8 mouse cellular contexts compared by ENCODE assay signal in the genomic region with DNA sequence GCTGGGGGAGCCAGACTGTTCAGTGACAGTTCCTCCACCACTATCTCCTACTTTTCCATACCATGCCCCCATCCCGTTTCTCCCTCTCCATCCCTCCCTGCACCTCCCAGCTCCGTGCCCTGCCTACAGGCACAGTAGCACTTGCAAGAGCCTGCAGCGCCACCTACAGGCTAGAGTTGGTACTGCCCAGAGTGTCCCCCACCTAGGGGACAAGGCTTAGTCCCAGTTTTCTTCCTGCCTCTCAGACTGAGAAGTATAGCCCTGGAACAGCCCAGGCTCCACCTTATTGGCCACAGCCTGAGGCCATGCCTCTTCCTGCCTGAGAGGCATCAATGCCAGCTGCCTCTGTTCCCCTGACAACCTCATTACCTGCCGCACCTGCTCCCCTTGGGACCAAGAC.
DNase-seq lines count a peak whose midpoint lies in the region; ATAC-seq and TF ChIP-seq lines count a peak whose summit lies in the region.

No protein-coding gene starts in this region.

- WGBS in forebrain, embryonic 13.5 days, result 9% methylated on average over 4 of the region's 4 CpGs
- WGBS in hindbrain, embryonic 10.5 days, result 16% methylated on average over 4 of the region's 4 CpGs

- no peaks in the 10 kb centered on the region for H3K36me3 ChIP-seq in ES-Bruce4 (ENCODE audit: control insufficient read depth, insufficient read depth, low read length, poor library complexity, severe bottlenecking)
- H3K36me3 ChIP-seq in forebrain, embryonic 13.5 days (ENCODE audit: poor library complexity, severe bottlenecking), result no peaks in the 10 kb centered on the region
- H3K36me3 ChIP-seq in hindbrain, embryonic 10.5 days, result no peaks in the 10 kb centered on the region

- no peak overlapping the region for H3K4me2 ChIP-seq in forebrain, embryonic 13.5 days

- ATAC-seq in forebrain, embryonic 13.5 days, result peak; percentile 79

- no peak for TF ChIP-seq POLR2A in ES-Bruce4 (IDR thresholded peaks at IDR 0.05; ENCODE audit: insufficient read depth, low read length)

- TF ChIP-seq CTCF in ES-Bruce4 (IDR thresholded peaks at IDR 0.05; ENCODE audit: low read depth, low read length), result peak; percentile 95

- no peak overlapping the region for H3K9ac ChIP-seq in ES-Bruce4 (ENCODE audit: low read depth, poor library complexity, severe bottlenecking)
- H3K9ac ChIP-seq in forebrain, embryonic 13.5 days, result no peak overlapping the region

- no peaks in the 10 kb centered on the region for H3K9me3 ChIP-seq in ES-Bruce4 (replicated peaks; ENCODE audit: control insufficient read depth, insufficient read depth, low read length, poor library complexity, severe bottlenecking)
- no peaks in the 10 kb centered on the region for H3K9me3 ChIP-seq in forebrain, embryonic 13.5 days (replicated peaks)
- H3K9me3 ChIP-seq in hindbrain, embryonic 10.5 days, result no peaks in the 10 kb centered on the region

- H3K4me3 ChIP-seq in ES-Bruce4 (ENCODE audit: low read depth, low read length), result no peak overlapping the region
- no peak overlapping the region for H3K4me3 ChIP-seq in forebrain, embryonic 13.5 days
- 0 out of 2 replicates have a peak overlapping the region, but pooled peaks have one; percentile 1 for H3K4me3 ChIP-seq in hindbrain, embryonic 10.5 days

- H3K27me3 ChIP-seq in ES-Bruce4 (ENCODE audit: control insufficient read depth, insufficient read depth, low read length, poor library complexity, severe bottlenecking), result no peaks in the 10 kb centered on the region
- H3K27me3 ChIP-seq in forebrain, embryonic 13.5 days, result 0 out of 2 replicates have a peak, but pooled peaks cover 2% of the 10 kb centered on the region
- H3K27me3 ChIP-seq in hindbrain, embryonic 10.5 days (ENCODE audit: insufficient read depth, poor library complexity, severe bottlenecking), result peaks cover 9% of the 10 kb centered on the region

- H3K27ac ChIP-seq in ES-Bruce4 (ENCODE audit: insufficient read depth, low read length), result no peak overlapping the region
- H3K27ac ChIP-seq in forebrain, embryonic 13.5 days, result no peak overlapping the region
- H3K27ac ChIP-seq in hindbrain, embryonic 10.5 days, result no peak overlapping the region

- H3K4me1 ChIP-seq in ES-Bruce4 (ENCODE audit: control insufficient read depth, insufficient read depth, low read length), result no peaks in the 10 kb centered on the region
- peaks cover 55% of the 10 kb centered on the region for H3K4me1 ChIP-seq in forebrain, embryonic 13.5 days
- H3K4me1 ChIP-seq in hindbrain, embryonic 10.5 days (replicated peaks), result peaks cover 65% of the 10 kb centered on the region

- TF ChIP-seq EP300 in ES-Bruce4 (IDR thresholded peaks at IDR 0.05; ENCODE audit: insufficient read depth, low read depth, low read length), result no peak

- DNase-seq in c-Kit-positive CD71-negative TER-119-negative erythroid progenitor cells, embryonic 14.5 days (ENCODE audit: low read depth), result peak; percentile 32
- DNase-seq in hindbrain, embryonic 10.5 days (ENCODE audit: low spot score), result peak; percentile 88
- peak; percentile 76 to 91 for DNase-seq in layer of hippocampus, adult 8-10 months (ENCODE audit: low spot score in 2 of 2)
- DNase-seq in lung, postnatal 14 days, result peak; percentile 84
- peak; percentile 67 for DNase-seq in retina, postnatal 7 days (ENCODE audit: low read depth, low spot score)
- DNase-seq in urinary bladder, adult 18-20 months (ENCODE audit: low spot score in 2 of 2), result peak; percentile 30 to 60

Comparison
In these comparisons a context has a peak if more than half of its experiments do, and no peak if none do; other contexts are left out.
1. DNase-seq: peak in every context shown above with its lines; median percentile 88 in hindbrain, embryonic 10.5 days; 84 in lung, postnatal 14 days; 84 in layer of hippocampus, adult 8-10 months; 67 in retina, postnatal 7 days; 45 in urinary bladder, adult 18-20 months; 32 in c-Kit-positive CD71-negative TER-119-negative erythroid progenitor cells, embryonic 14.5 days.